Mouse (Mus musculus) kidney, adult 2 months (tissue): ENCODE measurements around the gene Rpusd1.

Experiments used
- CTCF ChIP-seq: fragments of 200-500 bp; conservative IDR thresholded peaks from 2 replicates; pipeline ENCODE4 v1.5.1; 2011; ENCODE audit warnings: low read depth, mild to moderate bottlenecking, control low read depth, low read length, moderate library complexity, mixed read lengths; ENCODE audit not compliant: insufficient read depth, insufficient read length
- POLR2A ChIP-seq: fragments of 200-500 bp; IDR thresholded peaks from one replicate; pipeline ENCODE4 v1.6.1; 2011; ENCODE audit warnings: low read depth, low read length, control low read depth

DNA sequence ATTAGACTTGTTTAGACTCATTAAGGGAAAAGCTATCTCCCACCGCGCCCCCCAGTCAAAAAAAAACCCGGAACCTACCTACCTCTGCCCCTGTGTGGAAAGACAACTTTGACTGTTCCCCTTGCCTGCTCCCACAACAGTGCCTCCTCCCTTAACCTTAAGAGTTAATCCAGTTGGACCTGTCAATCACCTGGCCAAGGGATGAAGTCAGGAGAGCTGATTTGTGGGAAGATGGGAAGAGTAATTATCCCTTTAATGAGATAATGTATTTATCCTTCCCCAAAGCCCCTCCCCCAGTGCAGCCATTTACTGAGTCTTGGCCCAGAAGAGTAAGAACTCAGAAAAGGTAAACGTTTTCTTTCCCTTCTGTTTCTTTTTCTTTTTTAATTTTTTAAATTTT lies 38.5 kb upstream of the Rpusd1 start:
- TF ChIP-seq CTCF (no peak), POLR2A (no peak)
